10 mouse cellular contexts compared by ENCODE assay signal in genomic region chr11:101783584-101783983, GRCm38 (mm10). TPM values are rescaled to one million over a fixed set of nuclear protein-coding genes. Genes with fewer than 3 reads are reported as not detected.
DNase-seq lines count a peak whose midpoint lies in the region; ATAC-seq and TF ChIP-seq lines count a peak whose summit lies in the region.
"Had no signal": no experiment of that assay in that cellular context is flagged by ENCODE, and none has a peak within 500 bp of the region (broad histone marks: within the 10 kb centered on the region; RNA-seq: fewer than 3 reads in every experiment).

No protein-coding gene starts in this region.

- H3K27ac ChIP-seq in kidney, embryonic 15.5 days = peak overlapping the region; percentile 96
- H3K27ac ChIP-seq in hindbrain, embryonic 14.5 days = no peak overlapping the region
- no peak overlapping the region for H3K27ac ChIP-seq in midbrain, embryonic 16.5 days (ENCODE audit: low read length)

- DNase-seq in kidney, postnatal 10 days = no peak
- peak; percentile 36 for DNase-seq in brain, embryonic 14.5 days (ENCODE audit: low read depth)
- no peak for DNase-seq in hindbrain, embryonic 14.5 days (ENCODE audit: low spot score)
- DNase-seq in urinary bladder, adult 2 months (ENCODE audit: low spot score) = no peak
- DNase-seq in adrenal gland, adult 18-20 months (ENCODE audit: low spot score in 2 of 2) = no peak
- DNase-seq: cerebellum, adult 11-12 months had no signal

- peak overlapping the region; percentile 63 for H3K9ac ChIP-seq in kidney, embryonic 15.5 days
- no peak overlapping the region for H3K9ac ChIP-seq in hindbrain, embryonic 14.5 days
- no peak overlapping the region for H3K9ac ChIP-seq in midbrain, embryonic 16.5 days (ENCODE audit: low read depth, low read length)

- no peaks in the 10 kb centered on the region for H3K9me3 ChIP-seq in kidney, embryonic 15.5 days (replicated peaks)
- no peaks in the 10 kb centered on the region for H3K9me3 ChIP-seq in hindbrain, embryonic 14.5 days (ENCODE audit: control insufficient read depth, low read length)
- H3K9me3 ChIP-seq in midbrain, embryonic 16.5 days (replicated peaks; ENCODE audit: control insufficient read depth, low read length, poor library complexity, severe bottlenecking) = no peaks in the 10 kb centered on the region

- H3K4me3 ChIP-seq in kidney, embryonic 15.5 days (replicated peaks) = peak overlapping the region; percentile 62
- peak overlapping the region; percentile 48 for H3K4me3 ChIP-seq in hindbrain, embryonic 14.5 days (replicated peaks; ENCODE audit: low read length)
- H3K4me3 ChIP-seq in midbrain, embryonic 16.5 days (ENCODE audit: low read depth, low read length) = peak overlapping the region; percentile 60

- no peak for ATAC-seq in kidney, embryonic 15.5 days (replicated peaks; ENCODE audit: low FRiP score)
- ATAC-seq in hindbrain, embryonic 14.5 days (ENCODE audit: low FRiP score) = no peak
- no peak for ATAC-seq in midbrain, embryonic 16.5 days
- no peak for ATAC-seq in CD4-positive, CD25-positive, alpha-beta regulatory T cell, adult 4 months

- peaks cover 73% of the 10 kb centered on the region for H3K4me1 ChIP-seq in kidney, embryonic 15.5 days
- peaks cover 18% of the 10 kb centered on the region for H3K4me1 ChIP-seq in hindbrain, embryonic 14.5 days (replicated peaks; ENCODE audit: control insufficient read depth, insufficient read depth, low read length)
- peaks cover 15% of the 10 kb centered on the region for H3K4me1 ChIP-seq in midbrain, embryonic 16.5 days (ENCODE audit: control insufficient read depth, insufficient read depth, low read length)

- 11% methylated on average over 9 of the region's 9 CpGs for WGBS in kidney, embryonic 15.5 days
- 23% methylated on average over 9 of the region's 9 CpGs for WGBS in hindbrain, embryonic 14.5 days
- WGBS in midbrain, embryonic 16.5 days = 20% methylated on average over 9 of the region's 9 CpGs

- peak overlapping the region; percentile 96 for H3K4me2 ChIP-seq in kidney, embryonic 15.5 days
- H3K4me2 ChIP-seq in hindbrain, embryonic 14.5 days (replicated peaks) = peak overlapping the region; percentile 86
- H3K4me2 ChIP-seq in midbrain, embryonic 16.5 days (ENCODE audit: low read length) = peak overlapping the region; percentile 98

- H3K36me3 ChIP-seq in kidney, embryonic 15.5 days = no peaks in the 10 kb centered on the region
- H3K36me3 ChIP-seq in hindbrain, embryonic 14.5 days (replicated peaks; ENCODE audit: control insufficient read depth, insufficient read depth) = no peaks in the 10 kb centered on the region
- H3K36me3 ChIP-seq in midbrain, embryonic 16.5 days (ENCODE audit: control insufficient read depth, insufficient read depth, low read length) = no peaks in the 10 kb centered on the region

- TF ChIP-seq POLR2A in brain, embryonic 14.5 days (IDR thresholded peaks at IDR 0.05; ENCODE audit: borderline replicate concordance, extremely low read depth, insufficient read depth, insufficient read length, poor library complexity, severe bottlenecking) = no peak

- TF ChIP-seq CTCF in brain, embryonic 14.5 days (IDR thresholded peaks at IDR 0.05; ENCODE audit: borderline replicate concordance, extremely low read depth, insufficient read depth, insufficient read length) = no peak

- H3K27me3 ChIP-seq in kidney, embryonic 15.5 days = peaks cover 65% of the 10 kb centered on the region
- H3K27me3 ChIP-seq in hindbrain, embryonic 14.5 days (ENCODE audit: control insufficient read depth, insufficient read depth, low read length) = peaks cover 84% of the 10 kb centered on the region
- H3K27me3 ChIP-seq in midbrain, embryonic 16.5 days (ENCODE audit: control insufficient read depth, insufficient read depth, low read depth, low read length) = peaks cover 55% of the 10 kb centered on the region

RNA-seq across cellular contexts. Expression of gene Etv4, which starts 1.6 kb away (rescaled TPM):
- polyA plus RNA-seq in kidney, embryonic 15.5 days (2015; fragmentation: Nextera tagmentation; extraction: Ambion mirVana) = 59.3 and 60.2 TPM in 2 replicates
- 7.3 and 10.4 TPM in 2 replicates for polyA plus RNA-seq in brain, embryonic 14.5 days (2012; rRNA removed)
- 12.2 and 12.6 TPM in 2 replicates for polyA plus RNA-seq in hindbrain, embryonic 14.5 days (2014; fragmentation: Nextera tagmentation; extraction: Ambion mirVana)
- 7.5 and 9.8 TPM in 2 replicates for polyA plus RNA-seq in midbrain, embryonic 16.5 days (2015; fragmentation: Nextera tagmentation; extraction: Ambion mirVana)
- polyA plus RNA-seq in CD4-positive, CD25-positive, alpha-beta regulatory T cell, adult 4 months (2017; shearing (Covaris generic)) = not detected
- 0.44 and 0.65 TPM in 2 replicates for polyA plus RNA-seq in urinary bladder, adult 2 months (2012; rRNA removed)
- 1 to 10 TPM in 1 of 2 experiments, under 1 TPM in 1; 0.77 to 2.0 TPM for total RNA-seq in adrenal gland, adult 18-20 months (2021)
- total RNA-seq: granulocyte monocyte progenitor cell, adult 5-6 weeks had no signal

RNA-seq across cellular contexts. Expression of gene Dhx8, which starts 50.9 kb away (rescaled TPM):
- polyA plus RNA-seq in kidney, embryonic 15.5 days (2015; fragmentation: Nextera tagmentation; extraction: Ambion mirVana) = 32.3 and 36.1 TPM in 2 replicates
- 25.2 and 33.5 TPM in 2 replicates for polyA plus RNA-seq in brain, embryonic 14.5 days (2012; rRNA removed)
- 29.3 and 30.5 TPM in 2 replicates for polyA plus RNA-seq in hindbrain, embryonic 14.5 days (2014; fragmentation: Nextera tagmentation; extraction: Ambion mirVana)
- polyA plus RNA-seq in midbrain, embryonic 16.5 days (2015; fragmentation: Nextera tagmentation; extraction: Ambion mirVana) = 32.0 and 34.3 TPM in 2 replicates
- polyA plus RNA-seq in CD4-positive, CD25-positive, alpha-beta regulatory T cell, adult 4 months (2017; shearing (Covaris generic)) = 10 to 100 TPM; 30.8 to 39.0 TPM
- 14.7 and 15.4 TPM in 2 replicates for polyA plus RNA-seq in urinary bladder, adult 2 months (2012; rRNA removed)
- 10 to 100 TPM; 24.2 to 27.7 TPM for total RNA-seq in adrenal gland, adult 18-20 months (2021)
